Mouse (Mus musculus): ENCODE results near the gene Mast3.

- TF ChIP-seq CTCF (IDR thresholded peaks at IDR 0.05; ENCODE audit: insufficient read depth, low read depth, low read length) (no peak), POLR2A (IDR thresholded peaks at IDR 0.05; ENCODE audit: insufficient read depth, low read depth, low read length) (no peak)
Observed at GRCm38 (mm10) chr8:70742176-70742575, 62.7 kb downstream of the Mast3 start.
